Mouse (Mus musculus): ENCODE measurements around the gene Dffa.
"Not testable (repeated sequence)": the region's sequence is repeated elsewhere in the genome, so short reads cannot be mapped to it uniquely, and the experiment has no call there.

Dffa gene

DNA sequence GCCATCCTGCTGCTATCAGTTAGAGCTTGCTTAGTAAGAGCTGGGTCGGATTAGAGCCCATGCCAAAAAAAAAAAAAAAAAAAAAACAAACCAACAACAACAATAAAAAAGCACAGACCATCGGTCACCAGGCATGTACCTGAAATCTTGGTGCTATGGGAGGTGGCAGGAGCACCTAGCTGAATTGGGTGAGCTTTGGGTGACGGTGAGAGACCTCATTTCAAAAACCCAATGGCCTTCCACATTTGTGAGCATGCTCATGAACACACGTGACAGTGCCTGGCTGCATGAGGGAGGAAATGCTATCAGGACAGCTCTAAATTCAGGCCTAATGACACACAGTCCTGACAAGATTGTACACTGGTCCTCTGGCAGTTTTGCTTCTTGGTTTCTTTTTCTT is 44.1 kb downstream of the Dffa start:
- in situ Hi-C loops (cut with MboI, MseI): no loop called here

DNA sequence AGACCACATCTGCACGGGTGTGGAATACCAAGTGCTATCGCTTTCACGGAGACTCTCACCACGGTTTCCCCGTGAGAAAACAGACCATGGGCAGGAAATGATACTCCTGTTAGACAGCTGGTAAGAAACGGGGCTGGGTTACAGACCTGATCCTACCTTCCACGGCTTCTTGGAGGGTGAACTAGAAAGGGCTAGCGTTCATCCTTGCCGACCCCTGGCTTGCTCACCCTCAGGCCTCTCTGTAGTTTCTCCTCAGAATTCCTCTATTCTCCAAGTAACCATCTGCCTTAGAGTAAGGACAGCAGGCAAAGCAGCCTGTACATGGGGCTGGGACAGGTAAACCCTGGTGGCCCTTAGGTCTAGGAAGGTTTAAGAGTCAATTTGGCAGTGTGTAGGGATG is 45.2 kb downstream of the Dffa start:
- in situ Hi-C loops (cut with MboI, MseI): no loop called here

DNA sequence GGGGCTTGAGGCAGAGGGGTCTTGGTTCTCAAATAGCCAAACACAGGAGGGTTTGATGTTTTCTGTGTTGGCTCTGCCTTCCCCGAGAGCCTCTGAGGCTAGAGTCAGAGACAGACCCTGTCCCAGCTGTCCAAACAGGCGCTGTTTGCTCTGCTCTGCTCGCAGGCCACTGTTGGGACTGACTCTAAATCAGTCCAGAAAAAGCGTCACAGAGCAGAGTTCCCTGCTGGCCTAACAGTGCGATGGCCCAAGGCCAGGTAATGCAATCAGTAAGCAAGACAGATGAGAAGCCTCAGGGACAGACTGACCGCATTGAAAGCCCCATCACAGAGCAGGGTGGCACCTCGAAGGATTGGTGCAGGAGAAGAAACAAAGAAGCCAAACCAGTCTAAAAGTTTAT is 45.7 kb downstream of the Dffa start:
- in situ Hi-C loops (cut with MboI, MseI): no loop called here

DNA sequence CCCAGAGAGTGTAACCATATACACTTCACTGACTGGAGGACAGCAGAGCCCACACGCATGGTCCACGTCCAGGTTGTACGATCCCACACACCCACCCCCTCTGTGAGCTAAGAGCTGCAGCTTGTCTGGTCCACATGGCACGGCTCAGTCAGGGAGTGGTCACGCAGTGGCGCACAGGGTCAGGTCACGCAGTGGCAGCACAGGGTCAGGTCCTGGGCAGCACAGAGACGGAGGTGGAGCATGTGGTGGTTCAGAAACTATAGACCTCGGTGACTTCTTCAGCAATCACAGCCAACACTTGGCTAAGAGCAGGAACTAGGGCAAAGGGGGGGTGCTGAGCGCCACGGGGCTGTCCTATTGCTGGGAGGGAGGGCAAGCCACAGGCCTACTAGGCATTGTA is 46.3 kb downstream of the Dffa start:
- in situ Hi-C loops (cut with MboI, MseI): no loop called here

DNA sequence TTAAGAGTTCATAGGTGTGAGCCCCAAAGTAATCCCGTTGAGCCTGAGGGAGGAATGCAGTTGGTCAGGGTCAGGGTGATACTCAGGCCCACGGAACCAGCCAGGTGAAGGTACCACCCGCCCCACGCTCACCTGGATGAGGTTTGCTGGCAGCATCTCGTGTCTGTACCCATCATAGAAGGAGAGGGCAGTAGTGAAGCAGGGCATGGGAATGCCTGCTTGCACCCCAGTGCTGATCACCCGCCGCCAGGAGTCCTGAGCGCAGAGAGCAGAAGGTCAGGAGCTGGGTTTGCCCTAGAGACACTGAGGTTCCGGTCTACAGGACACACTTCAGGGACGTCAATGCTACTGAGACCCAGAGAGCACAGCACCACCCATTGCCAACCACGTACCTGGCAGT is 46.8 kb downstream of the Dffa start:
- in situ Hi-C loops (cut with MboI, MseI): no loop called here

DNA sequence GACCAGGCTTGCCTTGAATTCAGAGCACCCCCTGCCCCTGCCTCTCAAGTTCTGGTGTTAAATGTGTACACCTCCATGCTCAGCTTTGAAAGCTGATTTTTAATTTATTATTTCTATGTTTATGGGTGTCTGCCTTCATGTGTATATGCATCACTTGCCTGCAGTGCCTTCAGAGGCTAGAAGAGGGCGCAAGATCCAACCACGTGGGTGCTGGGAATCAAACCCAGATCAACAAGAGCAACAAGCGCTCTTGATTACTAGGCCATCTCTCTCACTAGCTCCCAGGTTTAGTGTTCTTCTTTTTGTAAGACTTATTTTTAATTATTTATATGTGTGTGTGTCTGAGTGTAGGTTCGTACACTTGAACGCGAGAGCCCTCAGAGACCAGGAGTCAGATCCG is 50.9 kb downstream of the Dffa start:
- in situ Hi-C loops (cut with MboI, MseI): no loop called here

DNA sequence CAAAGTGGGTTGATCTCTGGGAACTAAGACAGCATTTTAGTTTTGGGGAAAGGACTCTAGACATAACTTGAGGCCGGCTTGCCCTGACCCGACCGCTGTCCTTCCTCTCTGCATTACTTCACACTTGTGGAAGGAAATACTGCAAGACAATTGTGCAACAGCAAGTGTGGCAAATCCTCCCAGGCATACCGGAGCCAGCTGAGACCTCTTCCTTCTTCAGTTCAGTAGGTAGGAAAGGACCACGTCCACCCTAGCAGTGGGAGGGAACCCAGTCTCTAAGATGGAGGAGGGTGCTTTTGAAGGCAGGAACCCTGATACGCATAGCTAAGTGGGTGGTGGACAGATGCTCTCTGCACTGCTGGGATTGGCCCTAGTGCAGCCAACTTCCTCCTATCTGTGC is 51.8 kb downstream of the Dffa start:
- in situ Hi-C loops (cut with MboI, MseI): no loop called here

DNA sequence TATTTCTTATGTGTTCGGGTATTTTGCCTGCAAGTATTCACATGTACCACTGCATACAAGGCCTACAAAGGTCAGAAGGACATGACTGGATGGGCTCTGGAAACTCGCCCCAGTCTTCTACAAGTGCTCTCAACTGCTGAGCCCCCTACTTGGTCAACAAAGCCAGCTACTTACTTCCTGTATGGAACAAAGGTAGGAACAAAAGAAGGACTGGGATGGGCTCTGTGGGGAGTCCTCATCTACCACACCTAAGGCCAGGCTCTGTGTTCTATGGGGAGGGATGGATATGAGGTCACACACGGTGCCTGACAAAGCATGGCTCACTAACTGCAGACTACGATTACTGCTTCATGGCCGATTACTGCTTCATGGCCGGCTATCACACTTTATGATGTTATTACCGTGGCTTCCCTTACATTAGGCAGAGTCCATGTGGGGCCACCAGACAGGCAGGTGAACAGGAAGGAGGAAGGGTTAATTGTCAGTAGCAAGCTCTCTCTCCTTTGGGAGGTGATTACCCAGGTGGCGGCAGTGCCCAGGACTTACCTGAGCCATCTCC is 53.5 kb downstream of the Dffa start:
- in situ Hi-C loops (cut with MboI, MseI): no loop called here

DNA sequence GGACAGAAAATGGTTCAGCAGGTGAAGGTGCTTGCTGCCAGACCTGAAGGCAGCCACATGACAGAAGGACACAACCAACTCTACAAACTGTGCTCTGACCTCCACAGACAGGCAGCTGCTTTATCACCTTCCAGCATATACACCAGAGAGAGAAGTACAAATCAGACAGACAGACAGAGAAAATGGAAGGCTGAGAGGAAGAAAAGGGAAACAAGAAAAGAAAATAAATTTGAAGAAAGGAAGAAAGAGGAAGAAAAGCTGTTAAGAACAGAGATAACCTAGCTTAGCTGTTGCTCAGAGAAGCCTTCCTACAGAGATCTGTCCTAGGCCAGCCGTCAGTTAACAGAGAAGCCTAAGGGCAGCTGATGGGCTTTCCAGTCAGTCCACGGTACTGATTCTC is 55.3 kb downstream of the Dffa start:
- in situ Hi-C loops (cut with MboI, MseI): no loop called here

DNA sequence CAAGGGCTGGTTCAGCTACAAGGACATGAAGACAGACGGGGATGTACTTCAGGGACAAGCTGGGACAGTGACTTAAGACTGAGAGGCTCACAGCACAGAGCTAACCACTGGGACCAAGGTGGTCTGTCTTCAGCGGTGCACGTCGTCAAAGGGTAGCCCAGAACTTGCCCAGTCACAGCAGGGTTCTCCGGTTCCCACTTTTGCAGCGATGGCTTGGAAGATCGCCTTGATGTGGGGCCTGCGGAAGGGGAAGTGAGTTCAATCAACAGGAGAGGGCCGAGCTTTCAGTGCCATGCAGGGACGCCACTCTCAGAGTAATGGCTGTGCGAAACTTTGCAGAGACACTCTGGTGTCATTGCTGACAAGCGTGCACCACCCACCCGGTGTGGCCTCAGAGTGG is 55.9 kb downstream of the Dffa start:
- in situ Hi-C loops (cut with MboI, MseI): no loop called here

DNA sequence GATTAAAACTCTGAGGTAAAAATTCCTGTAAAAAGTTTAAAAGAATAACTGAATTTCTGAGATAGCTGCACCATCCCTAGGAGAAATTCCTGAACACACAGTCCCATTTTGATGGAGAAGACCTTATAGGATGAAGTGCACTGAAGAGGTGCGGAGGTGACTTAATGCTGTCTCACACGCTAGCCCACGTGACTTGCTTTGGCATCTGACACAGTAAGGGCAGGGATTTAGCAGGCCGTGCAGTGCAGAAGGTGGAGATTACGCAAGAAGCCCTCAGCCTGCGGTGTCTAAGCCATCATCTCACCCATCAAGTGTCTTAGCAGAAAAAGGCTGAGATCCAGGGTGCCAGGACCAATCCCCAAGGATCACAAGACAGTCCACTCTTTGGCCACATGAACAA is 57.2 kb downstream of the Dffa start:
- in situ Hi-C loops (cut with MboI, MseI): no loop called here

DNA sequence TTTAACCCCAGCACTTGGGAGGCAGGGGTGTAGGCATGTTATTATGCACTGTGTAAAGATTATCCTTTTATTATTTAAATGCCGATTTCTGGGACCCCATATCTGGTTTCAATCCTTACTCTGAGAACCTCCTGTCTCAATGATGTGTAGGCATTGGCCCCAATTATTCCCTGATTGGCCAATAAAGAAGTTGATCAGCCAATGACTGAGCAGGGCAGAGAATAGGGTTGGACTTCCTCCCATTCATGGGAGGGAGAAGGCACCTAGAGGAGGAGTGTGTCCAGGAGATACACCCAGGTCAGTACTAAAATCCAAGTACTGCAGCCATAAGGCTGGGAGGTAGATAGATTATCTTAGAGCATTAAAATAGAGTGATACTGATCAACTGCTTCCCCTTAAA is 59.2 kb downstream of the Dffa start:
- in situ Hi-C loops (cut with MboI, MseI): no loop called here

DNA sequence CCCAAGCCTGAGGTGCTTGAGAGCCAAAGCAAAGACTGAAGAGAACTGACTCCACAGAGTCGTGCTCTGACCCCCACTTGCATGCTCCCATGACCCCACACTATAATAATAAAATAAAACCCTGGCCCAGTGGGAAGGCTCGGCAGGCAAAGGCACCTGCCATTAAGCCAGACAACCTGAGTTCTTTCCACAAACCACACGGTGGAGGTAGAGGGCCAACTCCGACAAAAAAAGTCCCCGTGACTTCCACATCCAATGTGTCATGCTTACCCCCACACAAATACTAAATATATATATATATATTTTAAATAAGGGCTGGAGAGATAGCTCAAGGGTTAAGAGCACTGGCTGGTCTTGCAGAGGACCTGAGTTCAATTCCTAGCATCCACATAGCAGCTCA is 60.2 kb downstream of the Dffa start:
- in situ Hi-C loops (cut with MboI, MseI): no loop called here

DNA sequence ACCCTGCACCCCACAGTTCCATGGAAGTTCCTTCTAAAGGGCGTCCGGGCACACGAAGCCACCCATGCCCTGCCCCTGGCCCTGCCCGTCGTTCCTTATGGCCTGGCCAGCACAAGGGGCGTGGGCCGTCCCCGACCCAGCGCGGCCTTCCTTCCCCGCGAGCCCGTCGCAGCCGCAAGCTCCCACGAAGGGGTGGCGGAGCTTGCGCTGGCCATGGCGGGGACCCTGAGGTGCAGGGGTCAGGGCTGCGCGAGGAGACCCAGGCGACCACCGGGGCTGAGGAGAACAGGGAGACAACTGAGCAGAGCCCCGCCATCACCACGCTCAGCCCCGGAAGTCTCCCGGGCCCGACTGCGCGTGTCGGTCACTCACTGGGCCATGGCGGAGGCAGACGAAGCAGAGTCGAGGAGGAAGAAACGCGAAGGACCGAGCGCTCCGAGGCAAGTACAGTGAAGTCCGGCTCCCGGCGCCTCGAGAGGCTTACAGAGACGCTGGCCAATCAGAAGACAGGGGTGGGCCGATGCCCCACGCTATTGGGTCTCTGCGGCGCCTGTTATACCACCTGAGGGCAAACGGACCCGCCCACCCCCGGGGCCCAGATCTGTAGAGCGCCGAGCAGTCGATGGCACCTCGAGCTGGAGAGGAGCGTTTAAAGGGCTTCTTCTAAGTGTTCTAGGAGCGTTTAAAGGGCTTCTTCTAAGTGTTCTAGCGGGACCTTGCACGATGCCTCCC is 62.4 kb downstream of the Dffa start, which contains the start of gene Pgd:
Pgd (minus strand) TSS at position 557 of the 732 bp plus-strand sequence.
- in situ Hi-C loops (cut with MboI, MseI): no loop called here

DNA sequence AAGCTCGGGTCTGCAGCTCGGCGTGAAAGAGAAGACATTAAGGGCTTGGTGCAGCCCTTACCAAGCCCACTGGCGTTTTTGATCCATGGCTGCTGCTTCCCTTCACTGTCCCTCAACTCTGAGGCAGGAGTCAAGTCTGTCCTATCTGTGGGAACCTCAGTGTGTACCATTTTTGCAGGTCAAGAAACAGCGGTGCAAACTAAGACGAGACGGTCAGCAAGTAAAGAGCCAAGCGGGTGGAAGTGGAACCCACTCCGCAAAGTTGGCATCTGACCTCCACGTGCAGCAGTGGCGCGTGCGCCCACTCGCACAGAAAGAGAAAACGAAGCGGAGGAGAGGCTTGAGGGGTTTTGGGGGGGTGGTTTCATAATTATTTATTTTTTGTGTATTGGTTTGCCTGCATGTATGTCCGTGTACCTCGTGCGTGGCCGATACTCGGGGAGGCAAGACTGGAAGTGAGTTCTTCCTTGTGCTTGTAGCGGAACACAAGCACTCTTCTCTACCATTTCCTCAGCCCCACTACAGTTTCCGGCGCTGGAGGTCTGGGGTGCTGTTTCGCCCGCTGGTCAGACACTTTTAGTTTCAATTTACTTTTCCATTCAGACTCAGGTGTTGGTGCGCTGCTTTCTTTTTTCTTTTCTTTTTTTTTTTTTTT is 63.1 kb downstream of the Dffa start:
- in situ Hi-C loops (cut with MboI, MseI): no loop called here

DNA sequence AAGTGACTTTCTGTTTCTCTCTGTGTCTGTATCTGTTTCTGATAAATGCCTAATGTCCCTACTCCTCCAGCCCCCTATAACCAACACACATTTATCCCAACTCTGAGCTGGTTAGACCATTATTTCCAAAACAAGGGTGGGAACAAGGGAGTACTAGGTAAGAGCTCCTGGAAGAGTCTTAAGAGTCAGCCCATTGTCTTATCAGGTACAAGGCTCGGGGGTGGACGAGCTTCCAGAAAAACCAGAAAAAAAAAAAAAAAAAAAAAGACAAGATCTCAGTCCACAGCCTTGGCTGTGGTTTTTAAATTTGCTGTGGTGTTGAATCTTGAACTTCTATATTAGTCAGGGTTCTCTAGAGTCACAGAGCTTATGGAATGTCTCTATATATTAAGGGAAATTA is 64.1 kb downstream of the Dffa start:
- in situ Hi-C loops (cut with MboI, MseI): no loop called here

DNA sequence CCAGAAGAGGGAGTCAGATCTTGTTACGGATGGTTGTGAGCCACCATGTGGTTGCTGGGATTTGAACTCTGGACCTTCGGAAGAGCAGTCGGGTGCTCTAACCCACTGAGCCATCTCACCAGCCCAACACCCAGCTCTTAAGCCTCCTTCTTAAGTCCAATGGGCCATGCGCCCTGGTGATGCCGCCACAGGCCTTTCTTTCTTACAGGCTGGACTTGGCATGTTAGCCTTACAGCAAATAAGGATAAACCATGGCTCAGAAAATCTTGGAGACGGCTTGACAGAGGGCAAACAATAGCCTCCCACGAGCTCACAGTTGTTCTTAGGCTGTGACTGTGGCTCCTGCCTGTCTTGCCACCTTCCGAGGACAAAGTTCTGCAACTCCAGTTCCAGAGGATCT is 66.0 kb downstream of the Dffa start:
- in situ Hi-C loops (cut with MboI, MseI): not testable (repeated sequence)

All from regulatory T cell (primary cell).